Mouse (Mus musculus) Patski (cell line): ENCODE data around the gene Qrfp. TPM values are rescaled to one million over a fixed set of nuclear protein-coding genes. Genes with fewer than 3 reads are reported as not detected.

Source experiments
- ATAC-seq: fragments of 100-300 bp; one replicate; pipeline ENCODE4 v1.8.0; 2021
- CTCF ChIA-PET: fragments of 350-600 bp; sonication (Branson Sonifier 250); formaldehyde crosslinking; loops from one replicate; lab custom pipeline; 2022; ENCODE audit warnings: inconsistent platforms; lab: Charles Lee
- POLR2A ChIA-PET: fragments of 350-600 bp; sonication (Branson Sonifier 250); formaldehyde crosslinking; loops from one replicate; lab custom pipeline; 2022; ENCODE audit warnings: antibody characterized with exemption, inconsistent platforms; lab: Charles Lee
- DNase-seq: peaks from one replicate; pipeline ENCODE4 v3.0.0-alpha.2; 2011; ENCODE audit warnings: low read depth, low spot score
- H3K27me3 ChIP-seq: fragments of 371-371 bp; one replicate; pipeline ENCODE4 v1.5.1; 2021
- CTCF ChIP-seq: fragments of 100-300 bp; IDR thresholded peaks from one replicate; pipeline ENCODE4 v1.5.1; 2021
- in situ Hi-C: fragments of 300-500 bp; cut with MboI; formaldehyde crosslinking; loops from 3 replicates; pipeline ENCODE4 v1.11.1; 2018; ENCODE audit warnings: low pct_unique_long_range_greater_than_20kb, mixed read lengths
- polyA plus RNA-seq: library from polyadenylated mRNA; unstranded; gene quantifications from one replicate; pipeline ENCODE4 v1.2.3, GENCODE M21; 2021

The Qrfp gene
- polyA plus RNA-seq, 1 experiment from 2014 or later = not detected

DNA sequence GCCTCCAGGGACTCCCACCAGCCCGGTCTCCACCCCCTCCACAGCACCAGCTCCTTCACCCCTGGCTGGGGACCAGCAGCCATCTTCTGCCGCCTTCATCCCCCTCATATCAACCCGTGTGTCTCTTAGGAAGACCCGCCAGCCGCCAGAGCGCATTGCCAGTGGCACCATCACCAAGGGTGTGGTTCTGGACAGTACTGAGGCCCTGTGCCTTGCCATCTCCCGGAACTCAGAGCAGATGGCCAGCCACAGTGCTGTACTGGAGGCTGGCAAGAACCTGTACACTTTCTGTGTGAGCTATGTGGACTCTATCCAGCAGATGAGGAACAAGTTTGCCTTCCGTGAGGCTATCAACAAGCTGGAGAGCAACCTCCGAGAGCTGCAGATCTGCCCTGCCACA, 9.0 kb downstream of the Qrfp start:
- no peak for TF ChIP-seq CTCF
- ChIA-PET POLR2A (interaction anchor here (0.9 kb wide), 1 partner anchor 9 kb away, joined by 3 read pairs; no protein-coding TSS in a partner anchor), CTCF (interaction anchor here (1.2 kb wide), 1 partner anchor 58 kb away, joined by 3 read pairs; no protein-coding TSS in a partner anchor)
- ATAC-seq (no peak), DNase-seq (no peak)
- H3K27me3 ChIP-seq = no peaks in the 10 kb centered on the region
- in situ Hi-C loops = no loop called here

DNA sequence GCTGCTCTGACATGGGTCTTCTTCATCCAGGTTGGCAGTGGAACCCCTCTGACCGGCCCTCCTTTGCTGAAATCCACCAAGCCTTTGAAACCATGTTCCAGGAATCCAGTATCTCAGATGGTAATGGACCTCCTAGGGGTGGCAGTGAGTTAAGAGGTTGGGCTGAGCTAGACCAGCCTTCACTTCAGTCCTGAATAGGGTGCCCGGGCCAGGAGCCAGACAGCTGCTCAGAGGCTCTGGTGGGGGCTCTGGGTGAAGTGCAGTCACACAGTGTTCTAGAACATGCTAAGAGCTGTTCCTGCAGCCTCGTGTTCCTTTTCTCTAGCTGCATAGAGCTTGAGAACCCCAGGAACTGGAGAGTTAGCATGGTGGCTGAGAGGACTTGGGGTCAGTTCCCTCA, 13.4 kb downstream of the Qrfp start:
- CTCF ChIA-PET = no interaction called here
- in situ Hi-C loops = no loop called here
- ATAC-seq = no peak
- DNase-seq = no peak
- no peak for TF ChIP-seq CTCF
- POLR2A ChIA-PET = no interaction called here
- H3K27me3 ChIP-seq = no peaks in the 10 kb centered on the region

DNA sequence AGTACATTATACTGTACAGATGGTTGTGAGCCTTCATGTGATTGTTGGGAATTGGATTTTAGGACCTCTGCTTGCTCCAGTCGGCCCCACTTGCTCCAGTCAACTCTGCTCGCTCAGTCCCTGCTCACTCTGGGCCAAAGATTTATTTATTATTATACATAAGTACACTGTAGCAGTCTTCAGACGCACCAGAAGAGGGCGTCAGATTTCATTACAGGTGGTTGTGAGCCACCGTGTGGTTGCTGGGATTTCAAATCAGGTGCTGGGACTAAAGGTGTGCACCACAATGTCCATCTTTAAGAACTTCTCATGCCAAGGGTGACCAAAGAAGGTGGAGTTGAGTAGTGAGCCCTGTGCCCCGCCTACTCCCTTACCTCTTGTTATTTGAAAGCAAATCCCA, 17.8 kb downstream of the Qrfp start:
- no peak for TF ChIP-seq CTCF
- in situ Hi-C loops = no loop called here
- ChIA-PET CTCF (no interaction called here), POLR2A (interaction anchor here (0.9 kb wide), 1 partner anchor 9 kb away, joined by 3 read pairs; no protein-coding TSS in a partner anchor)
- no peak for DNase-seq
- H3K27me3 ChIP-seq = no peaks in the 10 kb centered on the region
- no peak for ATAC-seq

DNA sequence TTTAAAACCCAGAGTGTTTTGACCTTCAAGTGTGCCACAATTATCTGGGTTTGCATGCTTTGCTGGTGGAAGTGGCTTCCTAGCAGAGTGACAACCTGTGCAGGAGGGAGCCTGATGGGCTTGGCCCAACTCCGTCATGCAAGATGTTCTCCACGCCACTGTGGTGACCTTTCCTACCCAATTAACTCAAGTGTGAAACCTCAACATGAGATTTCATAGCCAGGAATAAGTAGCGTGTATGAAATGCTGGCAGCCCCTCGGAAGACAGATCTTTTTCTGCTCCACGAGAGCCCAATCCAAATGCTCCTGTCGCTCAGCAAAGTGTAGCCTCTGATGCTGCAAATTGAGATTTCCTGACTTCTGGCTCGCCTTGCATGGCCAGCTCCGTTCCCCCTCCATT, 19.1 kb downstream of the Qrfp start:
- in situ Hi-C loops = no loop called here

DNA sequence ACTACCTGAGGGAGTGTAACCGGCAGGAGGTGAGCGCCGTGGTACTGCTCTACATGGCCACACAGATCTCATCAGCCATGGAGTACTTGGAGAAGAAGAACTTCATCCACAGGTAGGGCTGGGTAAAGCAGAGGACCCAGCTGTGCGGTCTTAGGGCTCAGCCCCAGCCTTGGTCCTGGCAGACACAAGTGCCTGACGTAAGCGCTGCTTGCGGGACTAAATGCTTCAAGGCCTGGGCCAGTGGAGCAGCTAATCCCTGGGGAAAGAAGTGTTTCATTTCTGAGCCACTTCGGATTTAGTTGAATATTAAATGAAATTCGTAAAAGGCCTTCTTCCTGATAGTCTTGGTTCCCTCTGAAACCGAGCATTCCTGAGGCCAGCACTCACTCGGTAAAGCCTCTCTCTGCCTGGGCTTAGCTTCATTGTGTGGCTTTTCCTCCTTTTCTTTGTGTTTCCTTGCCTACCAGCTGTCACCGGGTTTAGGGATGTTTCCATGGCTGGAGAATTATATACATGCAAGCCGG, 19.6 kb downstream of the Qrfp start:
- CTCF ChIA-PET = interaction anchor here (1.9 kb wide), 1 partner anchor 107 kb away, joined by 8 read pairs; no protein-coding TSS in a partner anchor
- in situ Hi-C loops = no loop called here
- ATAC-seq = peak; percentile 82

More for the DNA sequence above, 19.1 kb downstream of the Qrfp start:
- POLR2A ChIA-PET = interaction anchor here (0.6 kb wide), 1 partner anchor 106 kb away, joined by 4 read pairs; no protein-coding TSS in a partner anchor
- ATAC-seq = peak; percentile 24
- no peak for TF ChIP-seq CTCF
- no peak for DNase-seq
- H3K27me3 ChIP-seq = no peaks in the 10 kb centered on the region
- CTCF ChIA-PET = interaction anchor here (1.9 kb wide), 1 partner anchor 107 kb away, joined by 8 read pairs; no protein-coding TSS in a partner anchor

DNA sequence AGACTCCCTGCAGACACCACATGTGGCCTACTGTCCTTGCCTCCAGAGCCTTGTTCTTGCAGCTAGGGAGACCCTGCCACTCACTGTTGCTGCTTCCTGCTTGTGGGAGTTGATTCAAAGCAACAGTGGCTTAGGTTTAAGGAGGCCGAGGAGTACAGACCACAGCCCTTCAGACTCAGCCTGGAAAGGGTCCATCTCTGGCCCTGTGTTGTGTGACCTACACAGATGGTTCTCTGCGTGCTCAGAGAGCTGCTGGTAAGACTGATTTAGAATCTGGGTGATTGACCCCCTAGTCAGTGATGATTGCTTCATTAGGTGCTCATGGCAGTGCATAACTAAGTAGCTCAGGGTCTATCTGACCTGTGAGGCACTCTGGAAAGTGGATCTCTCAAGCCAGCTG, 21.2 kb downstream of the Qrfp start:
- ATAC-seq (no peak), DNase-seq (no peak)
- in situ Hi-C loops = loop anchor here (5.0 kb wide), 2 partner anchors 102 to 307 kb away; partner anchors contain the start of gene Abl1
- POLR2A ChIA-PET = interaction anchor here (0.9 kb wide), 1 partner anchor 8 kb away, joined by 3 read pairs; no protein-coding TSS in a partner anchor
- CTCF ChIA-PET = interaction anchor here (1.2 to 1.9 kb wide), 2 partner anchors 105 kb away, joined by 4 to 8 read pairs; no protein-coding TSS in a partner anchor
- no peaks in the 10 kb centered on the region for H3K27me3 ChIP-seq
- TF ChIP-seq CTCF = no peak

More for the DNA sequence above, 19.6 kb downstream of the Qrfp start:
- no peaks in the 10 kb centered on the region for H3K27me3 ChIP-seq
- no peak for TF ChIP-seq CTCF
- DNase-seq = peak; percentile 90
- POLR2A ChIA-PET = interaction anchor here (0.6 kb wide), 1 partner anchor 106 kb away, joined by 4 read pairs; no protein-coding TSS in a partner anchor

DNA sequence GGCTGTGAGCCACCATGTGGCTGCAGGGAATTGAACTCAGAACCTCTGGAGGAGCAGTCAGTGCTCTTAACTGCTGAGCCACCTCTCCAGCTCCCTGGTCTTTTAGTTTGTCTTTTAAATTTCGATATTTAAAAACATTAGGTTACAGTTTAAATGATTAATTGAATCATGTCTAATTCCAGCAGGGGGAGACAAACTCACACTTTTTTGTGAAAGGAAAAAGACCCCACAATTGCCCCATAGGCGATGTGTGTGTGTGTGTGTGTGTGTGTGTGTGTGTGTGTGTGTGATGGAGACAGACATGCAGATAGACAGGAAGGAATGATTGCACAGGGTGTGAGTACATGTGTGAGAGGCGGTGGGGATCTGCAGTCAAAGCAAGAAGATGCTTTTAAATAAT, 22.2 kb downstream of the Qrfp start:
- DNase-seq (no peak), ATAC-seq (no peak)
- H3K27me3 ChIP-seq = no peaks in the 10 kb centered on the region
- TF ChIP-seq CTCF = no peak
- in situ Hi-C loops = loop anchor here (5.0 kb wide), 2 partner anchors 101 to 306 kb away; partner anchors contain the start of gene Abl1
- CTCF ChIA-PET = interaction anchor here (1.2 kb wide), 1 partner anchor 104 kb away, joined by 4 read pairs; no protein-coding TSS in a partner anchor
- POLR2A ChIA-PET = interaction anchor here (0.5 to 0.7 kb wide), 2 partner anchors 21 to 103 kb away, joined by 3 read pairs; no protein-coding TSS in a partner anchor

DNA sequence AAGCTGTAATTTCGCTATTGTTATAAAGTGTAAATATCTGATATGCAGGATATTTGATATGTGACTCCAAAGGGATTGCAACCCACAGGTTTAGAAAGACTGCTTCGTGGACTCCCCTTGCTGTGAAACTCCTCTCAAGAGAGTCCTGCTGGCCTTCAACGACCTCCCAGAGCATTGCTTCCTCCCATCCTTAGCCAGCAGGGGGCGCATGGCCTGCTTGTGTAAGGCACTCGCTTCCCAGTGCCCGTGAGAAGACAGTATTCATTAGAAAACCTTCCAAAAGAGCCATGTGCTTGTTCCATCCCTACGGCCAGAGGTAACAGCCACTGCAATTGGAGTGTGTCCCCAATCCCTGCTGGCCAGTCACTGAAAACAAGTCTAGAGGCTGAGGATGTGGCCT, 23.4 kb downstream of the Qrfp start:
- H3K27me3 ChIP-seq = no peaks in the 10 kb centered on the region
- in situ Hi-C loops = loop anchor here (5.0 kb wide), 2 partner anchors 100 to 305 kb away; partner anchors contain the start of gene Abl1
- DNase-seq = no peak
- CTCF ChIA-PET = interaction anchor here (3.6 kb wide), 1 partner anchor 103 kb away, joined by 27 read pairs; no protein-coding TSS in a partner anchor
- POLR2A ChIA-PET = no interaction called here
- ATAC-seq = no peak
- no peak for TF ChIP-seq CTCF

DNA sequence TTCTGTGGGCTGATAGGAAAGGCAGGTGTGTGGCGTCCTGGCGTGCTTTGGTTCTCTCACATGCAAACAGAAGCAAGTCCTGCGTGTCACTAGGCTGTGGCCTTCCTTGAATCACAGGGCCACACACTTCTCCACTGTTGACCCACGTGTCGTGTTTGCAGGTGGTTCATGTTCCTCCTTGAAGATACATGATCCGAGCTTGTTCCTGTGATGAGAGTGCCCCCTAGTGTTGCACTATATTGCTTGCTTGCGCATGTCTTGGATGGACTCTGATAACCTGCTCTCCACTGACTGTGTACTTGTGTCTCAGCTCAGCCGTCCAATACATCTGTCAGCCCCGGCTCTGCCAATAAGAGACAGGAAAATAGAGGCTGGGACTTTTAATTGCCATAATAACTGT, 25.3 kb downstream of the Qrfp start:
- ChIA-PET CTCF (interaction anchor here (0.6 to 3.6 kb wide), 6 partner anchors 11 to 101 kb away, joined by 3 to 27 read pairs (median 3); no protein-coding TSS in a partner anchor), POLR2A (no interaction called here)
- ATAC-seq = no peak
- no peak for TF ChIP-seq CTCF
- no peaks in the 10 kb centered on the region for H3K27me3 ChIP-seq
- no peak for DNase-seq
- in situ Hi-C loops = loop anchor here (5.0 kb wide), 2 partner anchors 98 to 303 kb away; partner anchors contain the start of gene Abl1

DNA sequence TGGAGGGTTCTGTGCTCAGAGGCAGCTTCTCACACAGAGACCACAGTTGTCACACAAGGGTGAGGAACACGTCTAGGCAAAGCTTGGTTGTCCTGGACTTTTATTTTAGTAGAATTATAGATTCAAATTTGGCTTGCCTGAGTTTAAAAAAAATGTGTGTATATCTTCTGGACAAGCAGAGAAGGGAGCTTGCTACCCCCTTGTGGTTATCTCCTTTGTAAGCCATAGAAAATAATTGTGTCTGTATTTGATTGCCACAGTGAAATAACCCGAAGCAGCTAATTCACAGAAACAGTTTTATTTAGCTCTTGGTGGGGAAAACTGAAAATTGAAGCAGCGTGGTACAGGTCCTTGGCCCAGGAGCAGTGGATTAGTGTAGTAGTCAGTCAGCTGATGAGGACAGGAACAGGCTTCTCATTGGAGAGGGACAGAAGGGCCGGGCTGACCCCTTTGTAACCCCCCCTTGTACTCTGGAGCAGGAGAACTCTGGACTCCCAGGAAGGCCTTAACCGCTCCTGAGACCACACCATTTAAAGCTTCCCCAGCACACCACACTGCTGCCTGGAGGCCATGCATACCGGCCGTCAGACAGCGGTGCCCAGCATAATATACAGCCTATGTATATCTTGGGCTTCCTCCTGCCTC, 27.3 kb downstream of the Qrfp start:
- TF ChIP-seq CTCF = no peak
- in situ Hi-C loops = no loop called here
- POLR2A ChIA-PET = interaction anchor here (1.5 kb wide), 1 partner anchor 95 kb away, joined by 4 read pairs; the partner anchor contains the start of gene Abl1
- ATAC-seq (no peak), DNase-seq (no peak)
- H3K27me3 ChIP-seq = no peaks in the 10 kb centered on the region
- CTCF ChIA-PET = interaction anchor here (1.0 to 1.6 kb wide), 6 partner anchors 12 to 99 kb away, joined by 3 to 8 read pairs (median 4); no protein-coding TSS in a partner anchor
